Mouse (Mus musculus) myocyte (in vitro differentiated cells): Measurements from ENCODE around the gene Cpn2. TPM values are rescaled to one million over a fixed set of nuclear protein-coding genes. Genes with fewer than 3 reads are reported as not detected.
A peak's percentile ranks its signal among the peaks of the same experiment; 100 is the strongest.

Source experiments
- H3K27me3 ChIP-seq: one replicate; pipeline ENCODE4 v1.6.1; 2011; ENCODE audit not compliant: control insufficient read depth, insufficient read depth, insufficient read length
- H3K36me3 ChIP-seq: one replicate; pipeline ENCODE4 v1.6.1; 2011; ENCODE audit not compliant: control insufficient read depth, insufficient read depth
- H3K4me2 ChIP-seq: one replicate; pipeline ENCODE4 v1.6.1; 2011; ENCODE audit warnings: low read depth, control low read depth
- H3K4me3 ChIP-seq: one replicate; pipeline ENCODE4 v1.5.1; 2011; ENCODE audit warnings: mild to moderate bottlenecking, control low read depth, moderate library complexity
- H3K79me2 ChIP-seq: one replicate; pipeline ENCODE4 v1.6.1; 2011; ENCODE audit not compliant: control insufficient read depth, insufficient read depth
- H3ac ChIP-seq: one replicate; pipeline ENCODE4 v1.6.1; 2011; ENCODE audit not compliant: control insufficient read depth, insufficient read length
- CEBPB ChIP-seq: IDR thresholded peaks from 2 replicates; pipeline ENCODE4 v1.6.1; 2011; ENCODE audit warnings: mild to moderate bottlenecking, moderate library complexity; ENCODE audit not compliant: poor library complexity, insufficient read depth, severe bottlenecking
- E2F4 ChIP-seq: IDR thresholded peaks from one replicate; pipeline ENCODE4 v1.6.1; 2011; ENCODE audit warnings: mild to moderate bottlenecking, control low read depth, moderate library complexity; ENCODE audit not compliant: insufficient read depth
- MAX ChIP-seq: IDR thresholded peaks from one replicate; pipeline ENCODE4 v1.6.1; 2011; ENCODE audit warnings: low read depth, mild to moderate bottlenecking, control low read depth
- MYOD1 ChIP-seq, 3 experiments: IDR thresholded peaks; one replicate each; pipeline ENCODE4 v1.6.1; 2011; ENCODE audit warnings: control low read depth in 2 of 3, low read depth in 2 of 3, mild to moderate bottlenecking in 2 of 3, moderate library complexity in 1 of 3; ENCODE audit not compliant: insufficient read length in 2 of 3, control insufficient read depth in 1 of 3
- MYOG ChIP-seq, 3 experiments: IDR thresholded peaks; one replicate each; pipeline ENCODE4 v1.6.1; 2011; ENCODE audit warnings: control low read depth in 2 of 3, low read depth in 2 of 3, mild to moderate bottlenecking in 2 of 3; ENCODE audit not compliant: insufficient read length in 2 of 3, control insufficient read depth in 1 of 3, insufficient read depth in 1 of 3
- POLR2A ChIP-seq: IDR thresholded peaks from one replicate; pipeline ENCODE4 v1.6.1; 2011; ENCODE audit warnings: low read depth, mild to moderate bottlenecking, control low read depth, moderate library complexity; ENCODE audit not compliant: insufficient read length
- POLR2AphosphoS2 ChIP-seq: IDR thresholded peaks from one replicate; pipeline ENCODE4 v1.6.1; 2011; ENCODE audit warnings: low read depth, control low read depth; ENCODE audit not compliant: insufficient read length
- REST ChIP-seq: IDR thresholded peaks from one replicate; pipeline ENCODE4 v1.6.1; 2011; ENCODE audit warnings: mild to moderate bottlenecking, control low read depth, moderate library complexity; ENCODE audit not compliant: insufficient read depth, insufficient read length
- SRF ChIP-seq: IDR thresholded peaks from one replicate; pipeline ENCODE4 v1.6.1; 2011; ENCODE audit warnings: low read depth; ENCODE audit not compliant: control insufficient read depth, insufficient read length
- TCF12 ChIP-seq: IDR thresholded peaks from one replicate; pipeline ENCODE4 v1.6.1; 2011; ENCODE audit warnings: mild to moderate bottlenecking, control low read depth; ENCODE audit not compliant: poor library complexity, insufficient read depth, severe bottlenecking
- TCF3 ChIP-seq: IDR thresholded peaks from one replicate; pipeline ENCODE4 v1.6.1; 2011; ENCODE audit warnings: low read depth, control low read depth; ENCODE audit not compliant: insufficient read length
- USF1 ChIP-seq: IDR thresholded peaks from one replicate; pipeline ENCODE4 v1.6.1; 2011; ENCODE audit warnings: low read depth, mild to moderate bottlenecking, control low read depth, moderate library complexity
- polyA plus RNA-seq: library from polyadenylated mRNA; unstranded; fragments of >200 nt; fragmentation: generic; extraction: Trizol; gene quantifications from one replicate; pipeline ENCODE4 v1.2.1, GENCODE M21; 2012; ENCODE audit warnings: missing spikeins

The Cpn2 gene
- polyA plus RNA-seq, 1 experiment = not detected

GRCm38 (mm10) chr16:30238791-30239190 is 28.5 kb downstream of the Cpn2 start:
- peaks cover 4% of the 10 kb centered on the region for H3K27me3 ChIP-seq
- no peak overlapping the region for H3ac ChIP-seq
- H3K4me3 ChIP-seq = no peak overlapping the region
- no peaks in the 10 kb centered on the region for H3K36me3 ChIP-seq
- H3K4me2 ChIP-seq = no peak overlapping the region
- TF ChIP-seq CEBPB = no peak
- TF ChIP-seq TCF3 = no peak
- TF ChIP-seq USF1 = no peak
- no peak for TF ChIP-seq MYOD1 (IDR thresholded peaks at IDR 0.05; ENCODE audit: control insufficient read depth in 1 of 3, insufficient read length in 2 of 3, low read depth in 2 of 3)
- no peak for TF ChIP-seq POLR2AphosphoS2
- no peak for TF ChIP-seq TCF12
- TF ChIP-seq POLR2A = no peak
- TF ChIP-seq MYOG (IDR thresholded peaks at IDR 0.05; ENCODE audit: control insufficient read depth in 1 of 3, insufficient read depth in 1 of 3, insufficient read length in 2 of 3, low read depth in 2 of 3) = no peak
- TF ChIP-seq REST = no peak
- no peak for TF ChIP-seq MAX
- no peak for TF ChIP-seq E2F4
- no peak for TF ChIP-seq SRF
- H3K79me2 ChIP-seq = no peaks in the 10 kb centered on the region

- TF ChIP-seq MYOD1 (IDR thresholded peaks at IDR 0.05; ENCODE audit: control insufficient read depth in 1 of 3, insufficient read length in 2 of 3, low read depth in 2 of 3) (peak in 2 of 3 experiments; percentile 24 to 34), MYOG (IDR thresholded peaks at IDR 0.05; ENCODE audit: control insufficient read depth in 1 of 3, insufficient read depth in 1 of 3, insufficient read length in 2 of 3, low read depth in 2 of 3) (peak in 1 of 3 experiments; percentile 28), MAX (no peak)
Measured at GRCm38 (mm10) chr16:30236091-30236699, 31.1 kb downstream of the Cpn2 start.

GRCm38 (mm10) chr16:30235577-30235976 is 31.7 kb downstream of the Cpn2 start:
- peak overlapping the region; percentile 81 for H3K4me2 ChIP-seq
- H3K79me2 ChIP-seq = no peaks in the 10 kb centered on the region
- no peaks in the 10 kb centered on the region for H3K27me3 ChIP-seq
- peak overlapping the region; percentile 17 for H3K4me3 ChIP-seq
- H3K36me3 ChIP-seq = no peaks in the 10 kb centered on the region
- no peak for TF ChIP-seq POLR2AphosphoS2
- TF ChIP-seq TCF12 = no peak
- no peak for TF ChIP-seq MYOD1 (IDR thresholded peaks at IDR 0.05; ENCODE audit: control insufficient read depth in 1 of 3, insufficient read length in 2 of 3, low read depth in 2 of 3)
- no peak for TF ChIP-seq E2F4
- no peak for TF ChIP-seq REST
- TF ChIP-seq TCF3 = no peak
- no peak for TF ChIP-seq MYOG (IDR thresholded peaks at IDR 0.05; ENCODE audit: control insufficient read depth in 1 of 3, insufficient read depth in 1 of 3, insufficient read length in 2 of 3, low read depth in 2 of 3)
- H3ac ChIP-seq = no peak overlapping the region

More at GRCm38 (mm10) chr16:30236091-30236699, 31.1 kb downstream of the Cpn2 start:
- H3K36me3 ChIP-seq = no peaks in the 10 kb centered on the region
- peak overlapping the region; percentile 81 for H3K4me2 ChIP-seq
- H3K27me3 ChIP-seq = no peaks in the 10 kb centered on the region
- no peak overlapping the region for H3ac ChIP-seq
- H3K4me3 ChIP-seq = peak overlapping the region; percentile 17
- H3K79me2 ChIP-seq = no peaks in the 10 kb centered on the region

DNA sequence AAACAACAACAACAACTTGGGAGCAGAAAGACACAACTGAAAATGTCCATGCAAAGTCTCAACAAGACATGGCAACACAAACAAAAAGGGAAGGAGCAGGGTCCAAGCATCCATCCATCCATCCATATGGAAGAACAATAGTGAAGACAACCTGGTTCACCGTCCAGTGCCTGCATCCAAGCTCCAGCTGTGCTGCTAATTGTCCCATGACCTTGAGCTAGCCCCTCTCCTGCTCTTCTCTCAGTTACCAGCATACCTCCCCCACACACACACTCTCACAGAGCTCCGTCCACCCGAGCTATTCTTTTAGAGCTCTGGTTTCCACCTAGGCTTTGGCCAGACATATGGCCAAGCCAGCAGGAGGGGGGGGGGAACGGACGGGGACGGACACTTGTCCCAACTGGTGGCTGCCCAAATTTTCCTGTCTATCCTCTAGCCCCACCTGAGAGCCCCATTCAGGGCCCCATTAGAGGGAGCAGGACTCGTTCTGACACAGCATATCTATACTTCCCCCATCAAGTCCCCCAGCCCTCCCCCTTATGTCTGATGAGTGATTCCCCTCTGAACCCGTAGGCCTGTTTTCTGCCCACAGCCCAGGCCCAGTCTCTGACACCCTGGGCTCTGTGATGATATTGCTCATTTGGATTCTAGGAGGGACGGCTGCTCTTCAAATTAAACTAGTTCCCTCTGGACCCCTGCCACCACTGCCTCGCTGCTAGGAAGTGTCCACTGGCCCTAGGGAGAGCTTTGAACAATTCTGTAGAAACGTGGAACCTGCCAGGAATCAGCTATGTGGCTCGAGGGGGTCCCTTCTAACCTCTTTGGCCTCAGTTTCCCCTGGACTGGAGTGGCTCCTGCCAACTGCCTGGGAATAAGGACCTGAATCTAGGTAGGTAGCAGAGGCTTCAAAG is 32.4 kb downstream of the Cpn2 start:
- no peak for TF ChIP-seq TCF12
- no peak for TF ChIP-seq E2F4
- no peak for TF ChIP-seq POLR2A
- TF ChIP-seq MAX = no peak
- no peak for TF ChIP-seq TCF3
- no peaks in the 10 kb centered on the region for H3K27me3 ChIP-seq
- no peaks in the 10 kb centered on the region for H3K79me2 ChIP-seq
- peak overlapping the region; percentile 81 for H3K4me2 ChIP-seq
- H3K4me3 ChIP-seq = no peak overlapping the region
- H3K36me3 ChIP-seq = no peaks in the 10 kb centered on the region
- H3ac ChIP-seq = no peak overlapping the region

GRCm38 (mm10) chr16:30234077-30234476 is 33.2 kb downstream of the Cpn2 start:
- Histone ChIP-seq H3K4me2 (no peak overlapping the region), H3ac (no peak overlapping the region), H3K79me2 (no peaks in the 10 kb centered on the region), H3K27me3 (no peaks in the 10 kb centered on the region), H3K4me3 (no peak overlapping the region), H3K36me3 (no peaks in the 10 kb centered on the region)
- TF ChIP-seq SRF (no peak), MYOG (IDR thresholded peaks at IDR 0.05; ENCODE audit: control insufficient read depth in 1 of 3, insufficient read depth in 1 of 3, insufficient read length in 2 of 3, low read depth in 2 of 3) (no peak), USF1 (no peak), TCF12 (no peak), POLR2AphosphoS2 (no peak), REST (no peak), MYOD1 (IDR thresholded peaks at IDR 0.05; ENCODE audit: control insufficient read depth in 1 of 3, insufficient read length in 2 of 3, low read depth in 2 of 3) (no peak), MAX (no peak), E2F4 (no peak), CEBPB (no peak), POLR2A (no peak), TCF3 (no peak)
